Mouse (Mus musculus) lung, adult 18-20 months (tissue): ENCODE data around the gene Phf13.

Experiments used
- DNase-seq, 2 experiments: peaks; one replicate each; pipeline ENCODE4 v3.0.0; 2022; ENCODE audit warnings: mixed read lengths in 2 of 2

Gene Phf13

GRCm38 (mm10) chr4:151988342-151989109 is 7.5 kb downstream of the Phf13 start, which contains the start of gene Thap3:
Gene Thap3, minus strand, starts transcription at chr4:151988997.
- DNase-seq, result peak; percentile 84 to 86

- no peak for DNase-seq
Observed at GRCm38 (mm10) chr4:151988014-151988341, 8.1 kb downstream of the Phf13 start.

- DNase-seq, result no peak
Observed at GRCm38 (mm10) chr4:151986650-151987049, 9.4 kb downstream of the Phf13 start.

- DNase-seq, result peak; percentile 51 to 68
Observed at GRCm38 (mm10) chr4:151985886-151986285, 10.2 kb downstream of the Phf13 start.

DNA sequence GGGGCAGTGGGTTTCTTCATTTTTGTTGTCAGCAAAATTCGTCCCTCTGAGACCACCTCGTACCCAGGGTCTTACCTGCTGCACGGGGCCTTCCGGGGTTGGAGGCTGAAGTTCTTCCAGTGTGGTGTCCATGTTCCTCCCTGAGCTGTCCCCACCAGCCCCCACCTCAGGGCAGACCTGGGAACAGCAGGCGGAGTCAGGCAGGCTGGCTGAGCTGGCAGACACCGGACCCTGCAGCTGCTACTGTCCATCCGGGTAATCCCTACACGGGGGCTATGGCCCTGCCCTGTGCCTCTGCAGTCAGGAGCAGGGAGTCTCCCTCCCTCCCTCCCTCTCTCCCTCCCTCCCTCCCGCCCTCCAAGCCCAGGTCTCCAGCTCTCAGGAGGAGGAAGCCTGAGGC is 12.5 kb downstream of the Phf13 start:
- no peak for DNase-seq

- DNase-seq, result no peak
Observed at GRCm38 (mm10) chr4:151983043-151983442, 13.0 kb downstream of the Phf13 start.

GRCm38 (mm10) chr4:151981363-151981762 is 14.7 kb downstream of the Phf13 start:
- peak; percentile 75 to 82 for DNase-seq

DNA sequence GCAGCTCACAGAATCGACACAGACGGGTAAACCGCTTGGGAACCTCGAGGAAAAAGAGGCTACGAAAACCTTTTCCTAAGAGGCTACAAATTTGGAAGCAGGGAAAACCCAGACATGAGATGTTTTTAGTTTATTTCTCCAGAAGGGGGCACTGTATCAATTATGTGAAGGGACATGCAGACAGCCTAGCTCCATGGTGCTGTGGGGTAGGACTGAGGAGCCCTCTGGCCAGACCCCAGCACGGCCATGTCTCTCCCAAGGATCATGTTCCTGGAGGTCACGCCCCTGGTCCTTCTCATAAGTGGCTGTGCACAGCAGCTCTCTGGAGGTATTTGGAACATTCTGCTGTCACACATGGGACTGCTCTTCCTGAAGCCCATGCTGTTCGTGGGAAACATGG is 15.4 kb downstream of the Phf13 start:
- no peak for DNase-seq

DNA sequence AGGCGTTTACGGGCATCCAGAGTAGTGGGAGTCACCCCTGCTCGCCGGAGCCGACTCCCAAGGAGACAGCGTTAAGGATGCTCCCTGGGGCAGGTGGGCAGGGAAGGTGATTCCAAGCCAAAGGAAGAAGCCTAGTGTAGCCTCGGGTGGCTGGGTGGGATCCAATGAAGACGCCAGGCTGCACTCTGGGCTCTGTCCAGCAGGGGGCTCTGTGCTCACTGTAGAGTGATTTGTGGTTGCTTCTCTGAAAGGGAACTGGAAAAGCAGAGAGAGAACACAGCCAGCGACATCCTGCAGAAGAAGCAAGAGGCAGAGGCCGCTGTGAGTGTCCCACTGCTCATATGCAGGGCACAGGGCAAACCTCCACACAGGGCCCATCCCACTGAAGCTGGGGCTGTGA is 18.3 kb downstream of the Phf13 start:
- peak; percentile 75 to 78 for DNase-seq

DNA sequence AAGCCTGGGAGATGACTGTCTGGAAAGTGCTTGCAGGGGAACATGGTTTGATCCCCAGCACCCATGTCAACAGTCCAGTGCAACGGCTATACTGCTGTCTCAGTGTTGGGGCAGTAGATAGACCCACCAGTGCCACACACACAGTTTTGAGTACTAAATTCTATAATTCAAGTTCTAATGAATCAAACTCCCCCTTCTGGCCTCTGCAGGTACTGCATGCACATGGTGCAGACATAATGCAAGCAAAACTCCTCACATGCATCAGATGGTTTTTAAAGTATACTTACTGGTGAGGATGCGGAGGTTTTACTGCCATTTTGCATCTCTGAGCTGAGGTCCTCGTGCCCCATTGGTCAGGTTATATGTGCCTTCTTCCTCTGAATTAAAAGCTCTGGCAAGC is 20.6 kb downstream of the Phf13 start:
- no peak for DNase-seq

GRCm38 (mm10) chr4:151972221-151972967 is 23.7 kb downstream of the Phf13 start:
- DNase-seq, result peak in 1 of 2 experiments; percentile 19

DNA sequence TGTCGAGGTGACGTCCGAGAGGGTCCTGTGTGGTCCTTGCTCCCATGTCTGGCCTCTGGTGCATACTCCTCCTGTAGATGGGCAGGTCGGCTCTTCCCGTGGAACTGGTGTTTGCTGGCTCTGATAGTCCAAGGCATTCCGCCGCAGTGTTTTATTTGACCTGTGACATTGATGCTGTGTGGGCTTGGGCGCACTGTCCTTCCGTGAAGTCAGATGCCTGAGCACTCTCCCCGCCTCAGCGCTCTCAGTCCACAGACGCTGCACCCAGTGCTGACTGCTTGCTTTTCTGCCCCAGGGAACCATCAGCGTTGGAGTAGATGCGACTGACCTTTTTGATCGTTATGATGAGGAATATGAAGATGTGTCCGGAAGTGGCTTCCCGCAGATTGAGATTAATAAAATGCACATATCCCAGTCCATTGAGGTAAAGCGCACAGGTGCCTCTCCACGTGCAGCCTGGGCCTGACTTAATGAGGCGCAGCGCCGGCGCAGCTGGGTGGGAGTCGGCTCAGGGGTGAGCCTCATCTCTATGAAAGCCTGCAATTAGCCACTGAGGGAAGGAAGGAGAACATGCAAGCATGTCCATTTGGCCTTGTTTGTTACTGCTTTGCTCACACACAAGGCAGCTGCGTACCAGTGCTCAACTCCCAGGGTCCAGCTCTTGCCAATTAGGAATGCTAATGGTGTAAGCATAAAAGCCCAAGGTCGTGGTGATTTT is 27.7 kb downstream of the Phf13 start:
- no peak for DNase-seq

GRCm38 (mm10) chr4:151962817-151963216 is 33.2 kb downstream of the Phf13 start:
- peak in 1 of 2 experiments; percentile 24 for DNase-seq

- peak; percentile 26 to 29 for DNase-seq
Observed at GRCm38 (mm10) chr4:151960513-151960854, 35.6 kb downstream of the Phf13 start.

- DNase-seq, result no peak
Observed at GRCm38 (mm10) chr4:151959849-151960512, 36.1 kb downstream of the Phf13 start.

DNA sequence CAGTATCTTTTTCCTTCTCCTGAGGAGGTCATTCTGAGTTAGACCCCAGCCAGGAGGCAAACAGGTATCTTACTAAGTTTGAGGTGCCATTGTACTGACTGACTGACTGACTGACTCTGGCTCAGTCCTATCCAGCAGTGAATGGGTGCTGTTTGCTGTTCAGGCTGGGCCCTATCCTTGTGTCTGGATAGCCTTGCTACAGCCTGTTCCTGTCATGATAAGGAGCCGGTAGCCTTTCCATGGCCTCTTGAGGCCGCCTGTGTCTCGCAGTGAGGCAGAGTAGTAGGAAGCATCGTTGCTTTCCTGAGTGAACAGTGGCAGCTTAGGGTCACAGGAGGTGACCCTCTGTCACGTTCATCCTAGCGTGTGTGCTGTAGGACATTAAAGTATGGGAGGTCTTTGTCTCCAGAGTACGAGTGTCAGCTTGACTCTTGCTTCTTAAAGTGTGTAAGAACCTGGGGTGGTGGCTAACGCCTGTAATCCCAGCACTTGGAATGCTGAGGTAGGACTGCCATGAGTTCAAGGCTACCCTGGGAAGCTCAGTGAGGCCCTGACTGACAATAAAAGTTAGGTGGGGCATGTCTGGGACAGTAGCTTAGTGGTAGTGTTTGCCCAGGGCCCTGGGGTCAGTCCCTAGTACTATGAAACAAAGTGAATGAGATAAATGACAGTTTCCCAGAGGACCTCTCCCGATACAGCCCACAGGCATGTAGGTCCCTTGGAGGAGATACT is 38.3 kb downstream of the Phf13 start:
- DNase-seq, result no peak

DNA sequence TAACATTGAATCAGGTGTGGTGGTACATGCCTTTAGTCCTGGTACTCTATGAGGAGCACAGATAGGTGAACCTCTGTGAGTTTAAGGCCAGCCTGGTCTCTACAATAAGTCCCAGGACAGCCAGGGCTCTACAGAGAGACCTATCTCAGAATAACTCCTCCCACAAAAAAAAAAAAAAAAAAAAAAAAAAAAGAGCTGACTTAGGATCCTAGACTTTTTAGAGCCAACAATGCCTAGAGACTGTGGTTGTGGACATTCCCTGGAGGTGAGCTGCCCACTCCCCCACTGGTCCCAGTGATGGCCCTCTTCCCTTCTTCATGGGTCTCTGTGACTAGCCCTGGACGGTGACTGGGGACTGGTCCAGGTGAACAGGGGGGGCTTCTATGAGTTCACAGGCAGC is 40.3 kb downstream of the Phf13 start:
- no peak for DNase-seq

DNA sequence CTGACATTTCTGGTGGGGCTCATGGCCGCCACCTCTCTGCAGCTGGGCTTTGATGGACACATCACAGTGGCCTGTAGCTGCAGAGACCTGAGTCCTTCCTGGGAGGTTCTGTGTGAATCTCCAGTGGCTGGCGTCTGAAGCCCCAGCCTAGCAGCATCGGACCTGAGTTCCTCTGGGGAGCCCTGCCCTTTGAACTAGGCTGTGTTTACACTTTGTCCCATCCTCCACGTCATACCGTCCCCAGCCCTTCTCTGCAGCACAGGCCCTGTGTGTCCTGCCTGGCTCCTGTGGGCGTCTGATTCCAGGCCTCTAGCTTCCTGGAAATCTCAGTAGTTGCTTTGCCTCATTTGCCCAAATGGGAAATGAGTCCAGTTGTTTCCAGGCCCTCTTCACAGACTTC is 42.8 kb downstream of the Phf13 start:
- DNase-seq, result no peak

DNA sequence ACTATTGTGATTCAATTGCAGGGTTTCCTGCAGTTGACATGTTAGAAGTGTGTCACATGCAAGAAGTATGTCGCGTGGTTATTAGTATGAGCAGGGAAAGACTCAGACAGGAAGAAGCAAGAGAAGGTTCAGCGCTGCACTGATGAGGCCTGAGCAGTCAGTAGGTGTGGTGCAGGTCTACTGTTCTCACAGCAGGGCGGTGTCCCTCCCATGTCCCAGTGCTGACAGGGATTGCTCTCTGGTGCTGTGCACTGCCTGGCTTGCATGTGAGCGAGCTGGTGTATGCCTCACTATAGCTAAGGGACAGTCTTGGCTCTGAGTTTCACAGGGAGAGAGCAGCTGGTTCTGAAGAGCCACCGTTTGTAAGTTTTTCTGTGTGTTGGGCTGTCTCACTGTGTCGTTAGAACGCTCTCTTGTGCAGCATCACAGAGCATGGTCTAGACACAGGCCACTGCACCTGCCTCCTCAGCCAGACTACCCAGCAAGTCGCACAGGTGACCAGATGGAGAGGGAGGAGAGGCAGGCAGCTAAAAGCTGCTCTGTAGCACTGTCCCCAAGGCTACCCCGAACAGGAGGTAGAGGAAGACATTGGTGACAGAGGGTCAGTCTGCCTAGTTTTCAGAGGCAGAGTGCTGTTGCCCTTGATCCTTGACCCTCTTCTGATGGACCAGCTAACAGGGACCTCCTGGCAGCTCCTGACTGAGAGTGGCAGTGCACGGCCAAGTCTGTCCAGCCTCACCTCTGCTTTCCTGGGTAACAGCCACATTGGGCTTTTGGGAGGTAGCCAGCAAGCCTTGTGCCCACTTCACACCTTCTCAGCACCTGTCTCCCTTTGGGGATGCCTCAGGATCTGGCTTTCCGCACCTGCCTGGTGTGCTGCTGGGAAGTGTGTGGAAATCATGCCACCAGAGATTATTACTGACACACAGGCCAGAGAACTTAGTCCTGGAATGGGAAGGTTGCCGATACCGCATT is 47.3 kb downstream of the Phf13 start:
- DNase-seq, result no peak

DNA sequence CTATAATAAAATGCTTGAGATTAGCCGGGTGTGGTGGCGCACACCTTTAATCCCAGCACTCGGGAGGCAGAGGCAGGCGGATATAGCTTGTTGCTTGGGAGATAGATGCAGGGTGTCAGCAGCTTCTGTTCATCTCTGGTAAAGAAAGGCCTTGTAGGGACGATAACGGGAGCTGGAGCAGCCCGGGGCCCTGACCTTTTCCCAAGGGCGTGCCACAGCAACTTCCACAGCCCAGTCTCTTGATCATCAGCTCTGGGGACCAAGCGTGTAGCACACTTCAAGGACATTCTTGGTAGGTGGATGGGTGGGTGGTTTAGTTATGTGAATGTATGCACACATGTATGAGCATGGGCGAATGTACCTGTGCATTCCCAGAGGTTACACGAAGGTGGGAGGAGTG is 49.8 kb downstream of the Phf13 start:
- DNase-seq, result no peak
